Mouse (Mus musculus): ENCODE results near the gene Mybpc1.
"Not testable (repeated sequence)": the region's sequence is repeated elsewhere in the genome, so short reads cannot be mapped to it uniquely, and the experiment has no call there.

Mybpc1 gene

GRCm38 (mm10) chr10:88492658-88493057, 112.3 kb downstream of the Mybpc1 start:
- no peak for DNase-seq (ENCODE audit: low spot score)

GRCm38 (mm10) chr10:88491632-88492031, 113.3 kb downstream of the Mybpc1 start:
- DNase-seq (ENCODE audit: low spot score), result no peak

- DNase-seq (ENCODE audit: low spot score), result no peak
These were observed 116.3 kb downstream of the Mybpc1 start for GRCm38 (mm10) chr10:88488629-88489028.

- DNase-seq (ENCODE audit: low spot score), result not testable (repeated sequence)
These were observed 122.1 kb downstream of the Mybpc1 start for GRCm38 (mm10) chr10:88482866-88483265.

Data from ovary, postnatal 14 days (tissue).